ENCODE assay signal across 8 mouse cellular contexts in genomic region chr11:42418996-42419782, GRCm38 (mm10). TPM values are rescaled to one million over a fixed set of nuclear protein-coding genes. Genes with fewer than 3 reads are reported as not detected.
A peak's percentile ranks its signal among the peaks of the same experiment; 100 is the strongest.
DNase-seq lines count a peak whose midpoint lies in the region; ATAC-seq and TF ChIP-seq lines count a peak whose summit lies in the region.

Gene Gabrb2, plus strand, starts transcription at chr11:42419757.

- H3K36me3 ChIP-seq in hindbrain, embryonic 13.5 days = no peaks in the 10 kb centered on the region
- H3K36me3 ChIP-seq in liver, embryonic 16.5 days (ENCODE audit: control insufficient read depth, insufficient read depth) = no peaks in the 10 kb centered on the region

- ATAC-seq in hindbrain, embryonic 13.5 days (ENCODE audit: low FRiP score) = peak; percentile 41
- no peak for ATAC-seq in liver, embryonic 16.5 days (ENCODE audit: low read depth)

- peak within 1 kb of the TSS; percentile 77 for H3K4me3 ChIP-seq in layer of hippocampus, adult 2 months
- H3K4me3 ChIP-seq in hindbrain, embryonic 13.5 days = peak within 1 kb of the TSS; percentile 64
- H3K4me3 ChIP-seq in liver, embryonic 16.5 days (ENCODE audit: low read depth, low read length) = no peak within 1 kb of the TSS; the same call in 1 of the 2 replicates

- intact Hi-C loops in gastrocnemius, postnatal 36 days (cut with DNase I) = no loop called here

- 27% methylated on average over 20 of the region's 20 CpGs for WGBS in hindbrain, embryonic 13.5 days
- WGBS in liver, embryonic 16.5 days (ENCODE audit: insufficient replicate concordance) = 24% methylated on average over 20 of the region's 20 CpGs

- peak; percentile 27; the same call in 1 of the 2 replicates for TF ChIP-seq CTCF in layer of hippocampus, adult 2 months (conservative IDR thresholded peaks at IDR 0.05)

- H3K27ac ChIP-seq in layer of hippocampus, adult 2 months = peak within 1 kb of the TSS; percentile 99
- H3K27ac ChIP-seq in hindbrain, embryonic 13.5 days = peak within 1 kb of the TSS; percentile 91
- no peak within 1 kb of the TSS for H3K27ac ChIP-seq in liver, embryonic 16.5 days (ENCODE audit: low read length)

- H3K27me3 ChIP-seq in hindbrain, embryonic 13.5 days = no peaks in the 10 kb centered on the region
- H3K27me3 ChIP-seq in liver, embryonic 16.5 days (ENCODE audit: control insufficient read depth, insufficient read depth, low read depth, low read length) = no peaks in the 10 kb centered on the region; the same call in 1 of the 2 replicates

- H3K4me2 ChIP-seq in hindbrain, embryonic 13.5 days = peak within 1 kb of the TSS; percentile 64
- peak within 1 kb of the TSS; percentile 36 for H3K4me2 ChIP-seq in liver, embryonic 16.5 days (ENCODE audit: low read depth, low read length)

- H3K9me3 ChIP-seq in hindbrain, embryonic 13.5 days = no peaks in the 10 kb centered on the region
- no peaks in the 10 kb centered on the region for H3K9me3 ChIP-seq in liver, embryonic 16.5 days (replicated peaks; ENCODE audit: control insufficient read depth, low read length)

- H3K4me1 ChIP-seq in hindbrain, embryonic 13.5 days (replicated peaks) = peaks cover 15% of the 10 kb centered on the region
- no peaks in the 10 kb centered on the region for H3K4me1 ChIP-seq in liver, embryonic 16.5 days (ENCODE audit: control insufficient read depth, low read depth, low read length)

- H3K9ac ChIP-seq in hindbrain, embryonic 13.5 days = peak within 1 kb of the TSS; percentile 79
- H3K9ac ChIP-seq in liver, embryonic 16.5 days (ENCODE audit: low read depth, low read length) = no peak within 1 kb of the TSS

- no peak for DNase-seq in layer of hippocampus, adult 2 months (ENCODE audit: low spot score in 2 of 2)
- no peak for DNase-seq in layer of hippocampus, adult 11-12 months (ENCODE audit: low spot score)
- DNase-seq in cerebellum, adult 9-11 months = peak; percentile 62
- no peak for DNase-seq in gastrocnemius, postnatal 36 days
- DNase-seq in spleen, postnatal 14 days (ENCODE audit: low spot score in 2 of 2) = no peak
- DNase-seq in adrenal gland, postnatal 10 days = no peak

RNA-seq across cellular contexts. Expression of gene Gabrb2, which starts in this region (rescaled TPM):
- total RNA-seq in layer of hippocampus, adult 2 months (2021) = 100 to 1,000 TPM; 145 to 156 TPM
- 16.0 and 19.2 TPM in 2 replicates for polyA plus RNA-seq in hindbrain, embryonic 13.5 days (2015; fragmentation: Nextera tagmentation; extraction: Ambion mirVana)
- polyA plus RNA-seq in liver, embryonic 16.5 days (2015; fragmentation: Nextera tagmentation; extraction: Ambion mirVana) = 0.04 TPM in 1 of 2 replicates, not detected in the other
- under 1 TPM; 0.30 to 0.36 TPM for total RNA-seq in gastrocnemius, postnatal 36 days (2021)
- 1 to 10 TPM; 1.1 to 1.5 TPM for total RNA-seq in adrenal gland, postnatal 10 days (2021)

Comparison
In these comparisons a context has a peak if more than half of its experiments do, and no peak if none do; other contexts are left out.
1. RNA of gene Gabrb2 (total RNA-seq): 145 to 156 TPM in layer of hippocampus, adult 2 months; 1.1 to 1.5 TPM in adrenal gland, postnatal 10 days and 0.30 to 0.36 TPM in gastrocnemius, postnatal 36 days; every median in the first group is over 10 times any median in the second.
2. RNA of gene Gabrb2 (polyA plus RNA-seq): 16.0 to 19.2 TPM in hindbrain, embryonic 13.5 days; 0.04 TPM in liver, embryonic 16.5 days; every median in the first group is over 10 times any median in the second.